Comparison of ENCODE assay signal across 13 mouse cellular contexts in genomic region chr19:41693727-41694126, GRCm38 (mm10). TPM values are rescaled to one million over a fixed set of nuclear protein-coding genes. Genes with fewer than 3 reads are reported as not detected.
DNase-seq lines count a peak whose midpoint lies in the region; ATAC-seq and TF ChIP-seq lines count a peak whose summit lies in the region.
"Had no signal": no experiment of that assay in that cellular context is flagged by ENCODE, and none has a peak within 500 bp of the region (broad histone marks: within the 10 kb centered on the region; RNA-seq: fewer than 3 reads in every experiment).

No protein-coding gene starts in this region.

- H3K9ac ChIP-seq in forebrain, embryonic 16.5 days (replicated peaks; ENCODE audit: low read depth, low read length) = no peak overlapping the region
- H3K9ac ChIP-seq: liver, embryonic 14.5 days had no signal

- H3K4me1 ChIP-seq in forebrain, embryonic 16.5 days (replicated peaks; ENCODE audit: control insufficient read depth, insufficient read depth, low read length) = peaks cover 65% of the 10 kb centered on the region

- peak overlapping the region; percentile 91 for H3K27ac ChIP-seq in layer of hippocampus, adult 2 months
- peak overlapping the region; percentile 29; the same call in 1 of the 2 replicates for H3K27ac ChIP-seq in forebrain, embryonic 16.5 days (ENCODE audit: low read length)
- H3K27ac ChIP-seq: heart, adult 2 months; liver, embryonic 14.5 days had no signal

- no peaks in the 10 kb centered on the region for H3K36me3 ChIP-seq in forebrain, embryonic 16.5 days (ENCODE audit: control insufficient read depth, insufficient read depth)

- ATAC-seq in forebrain, embryonic 16.5 days = 0 out of 2 replicates have a peak, but pooled peaks have one; percentile 11

- WGBS in forebrain, embryonic 16.5 days = 21% methylated on average over 5 of the region's 5 CpGs

- no peak for TF ChIP-seq CTCF in layer of hippocampus, adult 2 months (conservative IDR thresholded peaks at IDR 0.05)

- no peak overlapping the region for H3K4me2 ChIP-seq in forebrain, embryonic 16.5 days (ENCODE audit: low read length)

- DNase-seq in layer of hippocampus, adult 2 months (ENCODE audit: low spot score in 2 of 2) = peak in 1 of 2 experiments; percentile 54
- DNase-seq in layer of hippocampus, adult 8-10 months (ENCODE audit: low spot score in 2 of 2) = no peak
- DNase-seq in mesoderm, embryonic 11.5 days (ENCODE audit: low read depth, low spot score) = peak; percentile 77
- DNase-seq in right cerebral cortex, postnatal 14 days = peak; percentile 50
- DNase-seq in kidney, adult 9 months = no peak
- no peak for DNase-seq in spleen, adult 12 weeks (ENCODE audit: low spot score)
- no peak for DNase-seq in heart, adult 18-20 months
- DNase-seq: adrenal gland, postnatal 36 days; heart, adult 2 months; layer of hippocampus, postnatal 36 days; thymus, postnatal 25 days had no signal

- H3K4me3 ChIP-seq in layer of hippocampus, adult 2 months = no peak overlapping the region
- H3K4me3 ChIP-seq in forebrain, embryonic 16.5 days (replicated peaks; ENCODE audit: low read length) = no peak overlapping the region
- H3K4me3 ChIP-seq: heart, adult 2 months had no signal

- no peaks in the 10 kb centered on the region for H3K27me3 ChIP-seq in forebrain, embryonic 16.5 days (replicated peaks; ENCODE audit: control insufficient read depth, insufficient read depth, low read length)

- H3K9me3 ChIP-seq in forebrain, embryonic 16.5 days (ENCODE audit: control insufficient read depth, low read length) = no peaks in the 10 kb centered on the region

RNA-seq across cellular contexts. Expression of gene Slit1, which starts 49.7 kb away (rescaled TPM):
- total RNA-seq in layer of hippocampus, adult 2 months (2021) = 100 to 1,000 TPM; 232 to 244 TPM
- total RNA-seq in layer of hippocampus, adult 8-10 months (2022) = 100 to 1,000 TPM; 184 to 232 (median 208) TPM
- 18.2 and 21.3 TPM in 2 replicates for polyA plus RNA-seq in forebrain, embryonic 16.5 days (2015; fragmentation: Nextera tagmentation; extraction: Ambion mirVana)
- under 1 TPM; 0.07 to 0.08 TPM for total RNA-seq in heart, adult 18-20 months (2021)

Comparison
In these comparisons a context has a peak if more than half of its experiments do, and no peak if none do; other contexts are left out.
1. DNase-seq: peak in mesoderm, embryonic 11.5 days (single experiment) and right cerebral cortex, postnatal 14 days (single experiment); none in layer of hippocampus, adult 8-10 months (0 of 2), kidney, adult 9 months (single experiment), spleen, adult 12 weeks (single experiment) and heart, adult 18-20 months (0 of 2).
2. RNA of gene Slit1, which starts 49.7 kb away (total RNA-seq): 232 to 244 TPM in layer of hippocampus, adult 2 months and 184 to 232 TPM in layer of hippocampus, adult 8-10 months; 0.07 to 0.08 TPM in heart, adult 18-20 months; every median in the first group is over 100 times any median in the second.